Mouse (Mus musculus) kidney, embryonic 14.5 days (tissue): ENCODE results near the gene Stx6. TPM values are rescaled to one million over a fixed set of nuclear protein-coding genes. Genes with fewer than 3 reads are reported as not detected.

Experiments used
- ATAC-seq: fragments of 200-750 bp; cut with Nextera tagmentation; 2 replicates; pipeline ENCODE4 v1.8.0; 2017; ENCODE audit warnings: moderate number of reproducible peaks, mild to moderate bottlenecking, moderate TSS enrichment, moderate library complexity; ENCODE audit not compliant: low FRiP score, low TSS enrichment
- H3K27ac ChIP-seq: fragments of 300-500 bp; sonication (generic); 2 replicates; pipeline ENCODE4 v1.5.1; 2014; ENCODE audit warnings: low read depth, mild to moderate bottlenecking, low read length, moderate library complexity, mixed read lengths
- H3K27me3 ChIP-seq: fragments of 300-500 bp; sonication (generic); 2 replicates; pipeline ENCODE4 v1.6.1; 2014; ENCODE audit warnings: mild to moderate bottlenecking, low read length; ENCODE audit not compliant: control insufficient read depth, insufficient read depth
- H3K36me3 ChIP-seq: fragments of 300-500 bp; sonication (generic); 2 replicates; pipeline ENCODE4 v1.6.1; 2014; ENCODE audit warnings: low read length, mixed read lengths; ENCODE audit not compliant: control insufficient read depth, insufficient read depth
- H3K4me1 ChIP-seq: fragments of 300-500 bp; sonication (generic); 2 replicates; pipeline ENCODE4 v1.6.1; 2014; ENCODE audit warnings: low read length, mixed read lengths; ENCODE audit not compliant: control insufficient read depth, insufficient read depth
- H3K4me2 ChIP-seq: fragments of 300-500 bp; sonication (generic); replicated peaks from 2 replicates; pipeline ENCODE4 v1.6.1; 2014; ENCODE audit warnings: low read depth, mild to moderate bottlenecking, low read length
- H3K4me3 ChIP-seq: fragments of 300-500 bp; sonication (generic); 2 replicates; pipeline ENCODE4 v1.5.1; 2014; ENCODE audit warnings: mild to moderate bottlenecking, low read length
- H3K9ac ChIP-seq: fragments of 300-500 bp; sonication (generic); 2 replicates; pipeline ENCODE4 v1.6.1; 2014; ENCODE audit warnings: low read depth, mild to moderate bottlenecking, low read length, moderate library complexity
- H3K9me3 ChIP-seq: fragments of 300-500 bp; sonication (generic); 2 replicates; pipeline ENCODE4 v1.6.1; 2016; ENCODE audit warnings: low read length; ENCODE audit not compliant: control insufficient read depth
- WGBS: fragments of 180-500 bp; shearing (Covaris S2); extraction: QIAGEN DNeasy Blood & Tissue Kit; methylation state at CpG from one replicate; pipeline ENCODE4 v1.1.7; 2014; 5-methylcytosine and 5-hydroxymethylcytosine counted together
- polyA plus RNA-seq: library from polyadenylated mRNA; unstranded; fragments of >200 nt; fragmentation: Nextera tagmentation; extraction: Ambion mirVana; gene quantifications from 2 replicates; pipeline ENCODE4 v1.2.1, GENCODE M21; 2014

The Stx6 gene
- polyA plus RNA-seq, 1 experiment from 2014 or later = 86.8 TPM

- Histone ChIP-seq H3K9me3 (no peaks in the 10 kb centered on the region), H3K9ac (no peak overlapping the region), H3K27me3 (no peaks in the 10 kb centered on the region), H3K36me3 (no peaks in the 10 kb centered on the region), H3K4me2 (no peak overlapping the region), H3K4me1 (no peaks in the 10 kb centered on the region), H3K4me3 (no peak overlapping the region), H3K27ac (no peak overlapping the region)
- WGBS = 90% methylated on average over 5 of the region's 5 CpGs
- no peak for ATAC-seq
Measured at GRCm38 (mm10) chr1:155124397-155124796, 34.1 kb upstream of the Stx6 start.

GRCm38 (mm10) chr1:155126716-155127115 lies 31.8 kb upstream of the Stx6 start:
- no peak for ATAC-seq
- Histone ChIP-seq H3K27me3 (no peaks in the 10 kb centered on the region), H3K9ac (no peak overlapping the region), H3K9me3 (no peaks in the 10 kb centered on the region), H3K36me3 (no peaks in the 10 kb centered on the region), H3K4me3 (no peak overlapping the region), H3K27ac (no peak overlapping the region), H3K4me2 (no peak overlapping the region), H3K4me1 (no peaks in the 10 kb centered on the region)
- WGBS = 79% methylated on average over 5 of the region's 5 CpGs

- Histone ChIP-seq H3K9ac (no peak overlapping the region), H3K27ac (no peak overlapping the region), H3K9me3 (no peaks in the 10 kb centered on the region), H3K36me3 (no peaks in the 10 kb centered on the region), H3K4me1 (no peaks in the 10 kb centered on the region), H3K27me3 (no peaks in the 10 kb centered on the region), H3K4me2 (no peak overlapping the region), H3K4me3 (no peak overlapping the region)
- WGBS = 75% methylated on average over 5 of the region's 5 CpGs
- ATAC-seq = no peak
Measured at GRCm38 (mm10) chr1:155127429-155127934, 31.0 kb upstream of the Stx6 start.

DNA sequence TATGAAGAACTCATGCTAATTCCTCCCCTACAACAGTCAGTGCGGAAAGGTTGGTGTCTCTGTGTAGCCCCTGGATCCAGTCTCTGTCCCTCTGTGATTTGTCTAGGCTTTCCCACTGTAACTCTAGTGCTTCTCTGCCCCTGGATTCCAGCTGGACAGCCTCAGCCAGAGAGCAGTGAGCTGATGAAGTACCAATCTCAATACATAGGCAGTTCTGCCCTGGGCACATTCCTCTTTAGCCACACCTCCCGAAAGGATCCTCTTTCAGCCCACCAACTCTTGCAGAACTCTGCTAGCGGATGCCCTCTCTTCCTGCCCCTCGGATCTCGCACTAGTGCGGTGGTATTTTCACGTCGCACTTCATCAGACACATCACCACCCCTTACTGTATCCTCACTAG lies 23.6 kb upstream of the Stx6 start:
- Histone ChIP-seq H3K4me1 (peaks cover 3% of the 10 kb centered on the region; the same call in 1 of the 2 replicates), H3K36me3 (no peaks in the 10 kb centered on the region), H3K27ac (no peak overlapping the region), H3K9ac (no peak overlapping the region), H3K9me3 (no peaks in the 10 kb centered on the region), H3K4me2 (no peak overlapping the region), H3K27me3 (no peaks in the 10 kb centered on the region), H3K4me3 (no peak overlapping the region)
- WGBS = 16% methylated on average over 8 of the region's 8 CpGs
- peak; percentile 84 for ATAC-seq

- H3K9ac ChIP-seq = no peak overlapping the region
- no peaks in the 10 kb centered on the region for H3K27me3 ChIP-seq
- no peaks in the 10 kb centered on the region for H3K36me3 ChIP-seq
- H3K4me1 ChIP-seq = peaks cover 3% of the 10 kb centered on the region; the same call in 1 of the 2 replicates
- H3K4me3 ChIP-seq = no peak overlapping the region
- 91% methylated on average over 7 of the region's 7 CpGs for WGBS
- no peak for ATAC-seq
- no peaks in the 10 kb centered on the region for H3K9me3 ChIP-seq
- H3K27ac ChIP-seq = no peak overlapping the region
- no peak overlapping the region for H3K4me2 ChIP-seq
Measured at GRCm38 (mm10) chr1:155138795-155139194, 19.7 kb upstream of the Stx6 start.

DNA sequence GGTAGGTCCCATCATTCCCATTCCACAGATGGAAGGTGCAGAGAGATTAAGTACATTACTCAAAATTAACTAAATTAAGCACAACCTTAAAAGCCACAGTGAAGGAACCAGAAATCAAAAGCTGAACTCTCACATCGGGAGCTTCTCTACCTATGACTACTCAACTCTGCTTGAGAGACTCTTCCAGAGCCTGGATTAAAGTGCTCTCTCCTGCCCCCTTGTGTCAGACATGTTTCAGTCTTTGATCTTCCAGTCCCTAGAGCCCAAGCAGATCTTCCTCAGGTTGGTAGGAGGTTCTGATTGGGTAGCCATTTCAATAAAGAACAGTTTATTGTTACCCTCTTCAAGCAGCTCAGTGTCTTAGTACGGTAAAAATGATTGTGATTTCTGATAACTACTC lies 18.4 kb upstream of the Stx6 start:
- no peak for ATAC-seq
- no peak overlapping the region for H3K27ac ChIP-seq
- H3K4me1 ChIP-seq = no peaks in the 10 kb centered on the region
- 81% methylated on average over 2 of the region's 2 CpGs for WGBS
- no peak overlapping the region for H3K4me3 ChIP-seq
- H3K9ac ChIP-seq = no peak overlapping the region
- H3K36me3 ChIP-seq = no peaks in the 10 kb centered on the region
- H3K27me3 ChIP-seq = no peaks in the 10 kb centered on the region
- no peak overlapping the region for H3K4me2 ChIP-seq
- H3K9me3 ChIP-seq = no peaks in the 10 kb centered on the region

- Histone ChIP-seq H3K9me3 (no peaks in the 10 kb centered on the region), H3K4me3 (peak overlapping the region; percentile 37; the same call in 1 of the 2 replicates), H3K4me1 (0 out of 2 replicates have a peak, but pooled peaks cover 2% of the 10 kb centered on the region), H3K36me3 (no peaks in the 10 kb centered on the region), H3K9ac (no peak overlapping the region), H3K27me3 (no peaks in the 10 kb centered on the region), H3K27ac (no peak overlapping the region), H3K4me2 (peak overlapping the region; percentile 32; the same call in 1 of the 2 replicates)
- no peak for ATAC-seq
- 44% methylated on average over 6 of the region's 6 CpGs for WGBS
Measured at GRCm38 (mm10) chr1:155145620-155146019, 12.9 kb upstream of the Stx6 start.

- peak; percentile 94 for ATAC-seq
- Histone ChIP-seq H3K27ac (peak within 1 kb of the TSS; percentile 12; the same call in 1 of the 2 replicates), H3K27me3 (no peaks in the 10 kb centered on the region), H3K9ac (peak within 1 kb of the TSS; percentile 42), H3K36me3 (no peaks in the 10 kb centered on the region), H3K4me1 (0 out of 2 replicates have a peak, but pooled peaks cover 2% of the 10 kb centered on the region), H3K9me3 (no peaks in the 10 kb centered on the region), H3K4me2 (peak within 1 kb of the TSS; percentile 32), H3K4me3 (peak within 1 kb of the TSS; percentile 37)
- WGBS = 35% methylated on average over 8 of the region's 8 CpGs
Measured at GRCm38 (mm10) chr1:155146572-155146980, 11.9 kb upstream of the Stx6 start, which contains the start of gene Mr1. TSS of gene Mr1 (minus strand) at chr1:155146814.

DNA sequence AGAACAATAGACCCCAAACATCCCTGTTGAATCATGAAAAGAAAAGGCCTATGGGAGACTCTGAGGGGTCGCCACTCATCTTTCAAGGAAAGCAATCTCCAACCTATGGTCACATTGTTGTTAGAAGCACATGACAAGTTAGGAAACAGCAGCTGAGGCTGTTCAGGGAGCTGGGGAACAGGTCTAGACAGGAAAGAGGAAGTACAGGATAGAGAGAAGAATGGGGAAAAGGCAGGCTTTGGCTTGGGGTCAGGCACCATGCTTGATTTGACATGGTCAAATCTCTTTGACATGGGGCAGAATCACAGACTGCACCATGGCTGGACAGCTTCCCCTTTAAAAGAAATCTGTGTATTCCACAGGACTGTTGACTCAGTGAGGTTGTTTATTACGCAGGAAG lies 11.3 kb upstream of the Stx6 start:
- no peaks in the 10 kb centered on the region for H3K36me3 ChIP-seq
- no peak for ATAC-seq
- no peaks in the 10 kb centered on the region for H3K9me3 ChIP-seq
- WGBS = 90% methylated on average over 2 of the region's 2 CpGs
- H3K4me3 ChIP-seq = no peak overlapping the region
- H3K4me1 ChIP-seq = 0 out of 2 replicates have a peak, but pooled peaks cover 2% of the 10 kb centered on the region
- H3K27me3 ChIP-seq = no peaks in the 10 kb centered on the region
- no peak overlapping the region for H3K4me2 ChIP-seq
- H3K27ac ChIP-seq = no peak overlapping the region
- H3K9ac ChIP-seq = no peak overlapping the region
